Mouse (Mus musculus) forebrain, embryonic 14.5 days (tissue): ENCODE measurements at regions not wholly inside any gene's neighbourhood (a gene's known extent, or its start where the extent isn't known, plus 50 kb on each side); places are given as distances from the start of the nearest gene placed in this dataset.
"Not testable (repeated sequence)": the region's sequence is repeated elsewhere in the genome, so short reads cannot be mapped to it uniquely, and the experiment has no call there.

Experiments
- ATAC-seq: fragments of 200-750 bp; cut with Nextera tagmentation; 2 replicates; pipeline ENCODE4 v1.8.0; 2017; ENCODE audit warnings: mild to moderate bottlenecking, moderate library complexity
- DNase-seq: peaks from one replicate; pipeline ENCODE4 v3.0.0-alpha.2; 2015; ENCODE audit warnings: low spot score
- H3K27ac ChIP-seq: fragments of 300-500 bp; sonication (generic); 2 replicates; pipeline ENCODE4 v1.5.1; 2014; ENCODE audit warnings: low read depth, mild to moderate bottlenecking, control low read depth, low read length, moderate library complexity
- H3K27me3 ChIP-seq: fragments of 300-500 bp; sonication (generic); replicated peaks from 2 replicates; pipeline ENCODE4 v1.6.1; 2014; ENCODE audit warnings: low read length, control low read depth, mixed read lengths; ENCODE audit not compliant: control insufficient read depth, insufficient read depth
- H3K36me3 ChIP-seq: fragments of 300-500 bp; sonication (generic); 2 replicates; pipeline ENCODE4 v1.6.1; 2014; ENCODE audit warnings: low read length, control low read depth; ENCODE audit not compliant: control insufficient read depth, insufficient read depth
- H3K4me1 ChIP-seq: fragments of 300-500 bp; sonication (generic); 2 replicates; pipeline ENCODE4 v1.6.1; 2014; ENCODE audit warnings: antibody characterized with exemption, low read length, control low read depth; ENCODE audit not compliant: control insufficient read depth, insufficient read depth
- H3K4me2 ChIP-seq: fragments of 300-500 bp; sonication (generic); 2 replicates; pipeline ENCODE4 v1.6.1; 2014; ENCODE audit warnings: mild to moderate bottlenecking, control low read depth, low read length
- H3K4me3 ChIP-seq: fragments of 300-500 bp; sonication (generic); 2 replicates; pipeline ENCODE4 v1.5.1; 2014; ENCODE audit warnings: low read depth, low read length, control low read depth
- H3K9ac ChIP-seq: fragments of 300-500 bp; sonication (generic); 2 replicates; pipeline ENCODE4 v1.6.1; 2014; ENCODE audit warnings: mild to moderate bottlenecking, low read length, control low read depth, moderate library complexity
- H3K9me3 ChIP-seq: fragments of 300-500 bp; sonication (generic); replicated peaks from 2 replicates; pipeline ENCODE4 v1.6.1; 2016; ENCODE audit warnings: low read length, control low read depth, mixed read lengths; ENCODE audit not compliant: control insufficient read depth
- WGBS: fragments of 180-500 bp; shearing (Covaris S2); extraction: QIAGEN DNeasy Blood & Tissue Kit; methylation state at CpG from one replicate; pipeline ENCODE4 v1.1.7; 2014; 5-methylcytosine and 5-hydroxymethylcytosine counted together

GRCm38 (mm10) chr8:118209301-118209700 lies 74.2 kb upstream of the Cdh13 start:
- not testable (repeated sequence) for DNase-seq, ATAC-seq, H3K27ac ChIP-seq, H3K4me2 ChIP-seq, H3K27me3 ChIP-seq, H3K9ac ChIP-seq, H3K4me1 ChIP-seq, H3K9me3 ChIP-seq, H3K4me3 ChIP-seq, H3K36me3 ChIP-seq
- WGBS = 96% methylated on average over 16 of the region's 16 CpGs

- no peaks in the 10 kb centered on the region for H3K27me3 ChIP-seq
- H3K4me1 ChIP-seq = 0 out of 2 replicates have a peak, but pooled peaks cover 3% of the 10 kb centered on the region
- no peak overlapping the region for H3K9ac ChIP-seq
- DNase-seq (no peak), ATAC-seq (no peak)
- no peak overlapping the region for H3K4me3 ChIP-seq
- H3K27ac ChIP-seq = no peak overlapping the region
- no peaks in the 10 kb centered on the region for H3K9me3 ChIP-seq
- H3K4me2 ChIP-seq = no peak overlapping the region
- H3K36me3 ChIP-seq = no peaks in the 10 kb centered on the region
- WGBS = 82% methylated on average over 6 of the region's 6 CpGs
Measured at GRCm38 (mm10) chr8:118190866-118191265, 92.7 kb upstream of the Cdh13 start.

- no peak overlapping the region for H3K4me2 ChIP-seq
- WGBS = 19% methylated on average over 15 of the region's 15 CpGs
- 0 out of 2 replicates have a peak, but pooled peaks cover 3% of the 10 kb centered on the region for H3K4me1 ChIP-seq
- ATAC-seq (no peak), DNase-seq (peak; percentile 32)
- H3K36me3 ChIP-seq = no peaks in the 10 kb centered on the region
- H3K27ac ChIP-seq = no peak overlapping the region
- H3K4me3 ChIP-seq = no peak overlapping the region
- H3K9me3 ChIP-seq = no peaks in the 10 kb centered on the region
- H3K27me3 ChIP-seq = no peaks in the 10 kb centered on the region
- H3K9ac ChIP-seq = no peak overlapping the region
Measured at GRCm38 (mm10) chr8:118189226-118189625, 94.3 kb upstream of the Cdh13 start.

GRCm38 (mm10) chr8:118169001-118169413 lies 114.5 kb upstream of the Cdh13 start:
- Histone ChIP-seq H3K4me2 (no peak overlapping the region), H3K27ac (no peak overlapping the region), H3K4me1 (no peaks in the 10 kb centered on the region), H3K36me3 (no peaks in the 10 kb centered on the region), H3K9ac (no peak overlapping the region), H3K4me3 (no peak overlapping the region), H3K9me3 (no peaks in the 10 kb centered on the region), H3K27me3 (no peaks in the 10 kb centered on the region)
- 47% methylated on average over 7 of the region's 7 CpGs for WGBS
- peak; percentile 29 for DNase-seq
- ATAC-seq = no peak

- Histone ChIP-seq H3K27ac (no peak overlapping the region), H3K9ac (no peak overlapping the region), H3K4me3 (no peak overlapping the region), H3K4me1 (no peaks in the 10 kb centered on the region), H3K36me3 (no peaks in the 10 kb centered on the region), H3K27me3 (no peaks in the 10 kb centered on the region), H3K9me3 (no peaks in the 10 kb centered on the region), H3K4me2 (no peak overlapping the region)
- peak; percentile 80 for DNase-seq
- 34% methylated on average over 10 of the region's 10 CpGs for WGBS
- ATAC-seq = peak; percentile 70
Measured at GRCm38 (mm10) chr8:118162171-118162570, 121.4 kb upstream of the Cdh13 start.

- peak; percentile 73 for ATAC-seq
- H3K36me3 ChIP-seq = no peaks in the 10 kb centered on the region
- peak overlapping the region; percentile 32; the same call in 1 of the 2 replicates for H3K4me2 ChIP-seq
Measured at GRCm38 (mm10) chr8:118147359-118148205, 136.0 kb upstream of the Cdh13 start.

GRCm38 (mm10) chr8:118144546-118144945 lies 139.0 kb upstream of the Cdh13 start:
- Histone ChIP-seq H3K36me3 (no peaks in the 10 kb centered on the region), H3K9me3 (no peaks in the 10 kb centered on the region), H3K9ac (no peak overlapping the region), H3K4me2 (no peak overlapping the region), H3K27ac (no peak overlapping the region), H3K4me1 (peaks cover 15% of the 10 kb centered on the region), H3K27me3 (no peaks in the 10 kb centered on the region), H3K4me3 (no peak overlapping the region)
- 81% methylated on average over 5 of the region's 5 CpGs for WGBS
- DNase-seq = no peak
- ATAC-seq = no peak

More at GRCm38 (mm10) chr8:118147359-118148205, 136.0 kb upstream of the Cdh13 start:
- Histone ChIP-seq H3K9ac (no peak overlapping the region), H3K27me3 (no peaks in the 10 kb centered on the region), H3K27ac (peak overlapping the region; percentile 77), H3K4me1 (peaks cover 15% of the 10 kb centered on the region), H3K9me3 (no peaks in the 10 kb centered on the region), H3K4me3 (no peak overlapping the region)
- DNase-seq = peak; percentile 69
- 15% methylated on average over 10 of the region's 10 CpGs for WGBS

GRCm38 (mm10) chr8:118142311-118142710 lies 141.2 kb upstream of the Cdh13 start:
- no peaks in the 10 kb centered on the region for H3K36me3 ChIP-seq
- peak; percentile 38 for DNase-seq
- no peak overlapping the region for H3K4me2 ChIP-seq
- H3K4me3 ChIP-seq = no peak overlapping the region
- no peaks in the 10 kb centered on the region for H3K27me3 ChIP-seq
- 35% methylated on average over 8 of the region's 8 CpGs for WGBS
- no peak overlapping the region for H3K27ac ChIP-seq
- no peak for ATAC-seq
- no peaks in the 10 kb centered on the region for H3K9me3 ChIP-seq
- H3K4me1 ChIP-seq = peaks cover 6% of the 10 kb centered on the region
- H3K9ac ChIP-seq = no peak overlapping the region

- Histone ChIP-seq H3K36me3 (no peaks in the 10 kb centered on the region), H3K9me3 (no peaks in the 10 kb centered on the region), H3K27me3 (no peaks in the 10 kb centered on the region), H3K9ac (no peak overlapping the region), H3K4me2 (no peak overlapping the region), H3K4me1 (no peaks in the 10 kb centered on the region; the same call in 1 of the 2 replicates), H3K4me3 (no peak overlapping the region), H3K27ac (no peak overlapping the region)
- DNase-seq (no peak), ATAC-seq (no peak)
- WGBS = 74% methylated on average over 6 of the region's 6 CpGs
Measured at GRCm38 (mm10) chr8:118139928-118140327, 143.6 kb upstream of the Cdh13 start.
